Mouse (Mus musculus) liver, embryonic 11.5 days (tissue): ENCODE data around the gene Pla2g4f. TPM values are rescaled to one million over a fixed set of nuclear protein-coding genes. Genes with fewer than 3 reads are reported as not detected.

Source experiments
- ATAC-seq: fragments of 200-750 bp; cut with Nextera tagmentation; replicated peaks from 2 replicates; pipeline ENCODE4 v1.8.0; 2017; ENCODE audit warnings: moderate number of reproducible peaks, mild to moderate bottlenecking, moderate TSS enrichment, moderate library complexity; ENCODE audit not compliant: low FRiP score
- DNase-seq: peaks from one replicate; pipeline ENCODE4 v3.0.0-alpha.2; 2017; ENCODE audit warnings: low spot score
- H3K27ac ChIP-seq: fragments of 300-500 bp; sonication (generic); 2 replicates; pipeline ENCODE4 v1.5.1; 2014; ENCODE audit warnings: mild to moderate bottlenecking, low read depth, low read length, control low read depth
- H3K27me3 ChIP-seq: fragments of 300-500 bp; sonication (generic); replicated peaks from 2 replicates; pipeline ENCODE4 v1.6.1; 2014; ENCODE audit warnings: low read length, mixed read lengths; ENCODE audit not compliant: control insufficient read depth, insufficient read depth
- H3K36me3 ChIP-seq: fragments of 300-500 bp; sonication (generic); 2 replicates; pipeline ENCODE4 v1.6.1; 2014; ENCODE audit warnings: mild to moderate bottlenecking, low read length, moderate library complexity, mixed read lengths; ENCODE audit not compliant: control insufficient read depth, insufficient read depth
- H3K4me1 ChIP-seq: fragments of 300-500 bp; sonication (generic); replicated peaks from 2 replicates; pipeline ENCODE4 v1.6.1; 2014; ENCODE audit warnings: low read length, mixed read lengths; ENCODE audit not compliant: control insufficient read depth, insufficient read depth
- H3K4me2 ChIP-seq: fragments of 300-500 bp; sonication (generic); 2 replicates; pipeline ENCODE4 v1.6.1; 2014; ENCODE audit warnings: mild to moderate bottlenecking, control low read depth, moderate library complexity
- H3K4me3 ChIP-seq: fragments of 300-500 bp; sonication (generic); 2 replicates; pipeline ENCODE4 v1.5.1; 2014; ENCODE audit warnings: low read depth, low read length, control low read depth
- H3K9ac ChIP-seq: fragments of 300-500 bp; sonication (generic); 2 replicates; pipeline ENCODE4 v1.6.1; 2014; ENCODE audit warnings: low read depth, low read length, control low read depth
- H3K9me3 ChIP-seq: fragments of 300-500 bp; sonication (generic); 2 replicates; pipeline ENCODE4 v1.6.1; 2016; ENCODE audit warnings: low read length, inconsistent platforms, mixed read lengths; ENCODE audit not compliant: control insufficient read depth
- WGBS: fragments of 180-500 bp; shearing (Covaris S2); extraction: QIAGEN DNeasy Blood & Tissue Kit; methylation state at CpG from one replicate; pipeline ENCODE4 v1.1.7; 2014; 5-methylcytosine and 5-hydroxymethylcytosine counted together
- polyA plus RNA-seq: library from polyadenylated mRNA; unstranded; fragments of >200 nt; fragmentation: Nextera tagmentation; extraction: Ambion mirVana; gene quantifications from 2 replicates; pipeline ENCODE4 v1.2.1, GENCODE M21; 2014

Gene Pla2g4f
- polyA plus RNA-seq: 0.10 TPM in 1 of 2 replicates, not detected in the other

- H3K27me3 ChIP-seq: no peaks in the 10 kb centered on the region
- no peak for DNase-seq
- no peak for ATAC-seq
- H3K4me3 ChIP-seq: no peak within 1 kb of the TSS
- H3K4me2 ChIP-seq: no peak within 1 kb of the TSS
- no peak within 1 kb of the TSS for H3K9ac ChIP-seq
- no peaks in the 10 kb centered on the region for H3K4me1 ChIP-seq
- peaks cover 9% of the 10 kb centered on the region; the same call in 1 of the 2 replicates for H3K36me3 ChIP-seq
- 47% methylated on average over 3 of the region's 3 CpGs for WGBS
- no peaks in the 10 kb centered on the region for H3K9me3 ChIP-seq
- no peak within 1 kb of the TSS for H3K27ac ChIP-seq
Measured at GRCm38 (mm10) chr2:120313976-120314375, at the start of gene Pla2g4f. Gene Pla2g4f (minus strand): TSS chr2:120314165.

DNA sequence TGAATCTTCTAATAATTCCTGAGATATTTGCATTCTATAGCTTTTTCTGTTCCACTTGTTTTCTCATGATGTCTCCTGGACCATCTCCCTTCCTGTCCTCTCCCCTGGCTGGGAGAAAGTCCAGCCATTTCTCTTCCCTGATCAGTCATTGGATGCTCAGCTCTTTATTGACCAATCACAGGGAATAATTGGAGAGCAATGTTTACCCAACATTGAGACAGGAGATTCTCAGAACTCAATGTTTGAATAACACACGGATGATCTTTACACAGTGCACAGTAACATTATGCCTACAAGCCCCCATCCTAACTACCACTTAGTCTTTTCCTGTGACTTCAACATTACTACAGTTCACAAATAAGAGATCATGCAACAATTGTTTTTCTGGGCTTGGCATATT is 46.5 kb upstream of the Pla2g4f start:
- no peaks in the 10 kb centered on the region for H3K27me3 ChIP-seq
- H3K9ac ChIP-seq: no peak overlapping the region
- 75% methylated on average over 1 of the region's 1 CpGs for WGBS
- H3K9me3 ChIP-seq: no peaks in the 10 kb centered on the region
- no peaks in the 10 kb centered on the region for H3K4me1 ChIP-seq
- no peak overlapping the region for H3K27ac ChIP-seq
- H3K4me3 ChIP-seq: no peak overlapping the region
- ATAC-seq (no peak), DNase-seq (no peak)
- peaks cover 20% of the 10 kb centered on the region for H3K36me3 ChIP-seq
- no peak overlapping the region for H3K4me2 ChIP-seq

DNA sequence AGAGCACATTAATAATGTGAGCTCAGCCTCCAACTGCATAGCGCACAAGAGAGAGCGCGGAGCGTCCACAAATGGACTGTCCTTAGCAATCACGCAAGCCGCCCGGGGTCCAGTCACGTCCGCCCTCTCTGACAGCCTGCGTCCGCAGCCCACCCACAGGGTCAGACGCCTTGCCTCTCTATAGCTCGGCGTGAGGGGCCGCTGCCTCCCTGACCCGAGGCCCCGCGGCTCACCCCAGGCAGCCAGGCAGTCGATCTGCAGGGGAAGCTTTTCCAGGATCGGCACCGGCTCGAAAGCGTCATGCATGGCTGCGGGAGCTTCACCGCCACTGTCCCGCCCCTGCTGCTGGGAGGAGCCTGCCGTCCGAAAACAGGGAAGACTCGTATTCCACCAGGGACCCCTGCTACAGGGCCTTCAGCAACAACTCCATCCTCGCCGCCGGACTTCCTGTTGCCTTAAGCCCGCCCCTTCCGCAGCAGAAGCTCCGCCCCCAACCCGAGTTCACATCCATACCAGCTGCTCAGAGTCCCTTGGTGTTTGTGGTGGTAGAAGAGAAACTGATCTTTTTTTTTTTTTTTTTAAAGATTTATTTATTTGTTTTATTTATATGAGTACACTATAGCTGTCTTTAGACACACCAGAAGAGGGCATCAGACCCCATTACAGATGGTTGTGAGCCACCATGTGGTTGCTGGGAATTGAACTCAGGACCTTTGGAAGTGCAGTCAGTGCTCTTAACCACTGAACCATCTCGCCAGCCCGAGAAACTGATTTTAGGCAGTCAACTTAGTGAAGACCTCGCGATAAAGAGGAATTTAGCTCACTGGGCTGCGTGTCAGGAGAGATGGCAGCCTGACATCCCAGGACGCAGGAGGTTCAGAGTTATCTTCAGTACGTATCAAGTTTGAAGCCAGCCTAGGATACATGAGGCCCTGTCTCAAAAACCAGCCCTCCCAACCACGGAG is 39.0 kb upstream of the Pla2g4f start, which contains the start of gene Vps39:
Gene Vps39, minus strand, starts transcription at position 456 of the 965 bp plus-strand sequence.
- Histone ChIP-seq H3K27me3 (no peaks in the 10 kb centered on the region), H3K9ac (peak within 1 kb of the TSS; percentile 75), H3K4me1 (peaks cover 17% of the 10 kb centered on the region), H3K4me3 (peak within 1 kb of the TSS; percentile 78), H3K4me2 (peak within 1 kb of the TSS; percentile 87), H3K9me3 (no peaks in the 10 kb centered on the region), H3K27ac (no peak within 1 kb of the TSS), H3K36me3 (peaks cover 13% of the 10 kb centered on the region)
- 9% methylated on average over 44 of the region's 44 CpGs for WGBS
- DNase-seq (peak; percentile 88), ATAC-seq (peak; percentile 91)

DNA sequence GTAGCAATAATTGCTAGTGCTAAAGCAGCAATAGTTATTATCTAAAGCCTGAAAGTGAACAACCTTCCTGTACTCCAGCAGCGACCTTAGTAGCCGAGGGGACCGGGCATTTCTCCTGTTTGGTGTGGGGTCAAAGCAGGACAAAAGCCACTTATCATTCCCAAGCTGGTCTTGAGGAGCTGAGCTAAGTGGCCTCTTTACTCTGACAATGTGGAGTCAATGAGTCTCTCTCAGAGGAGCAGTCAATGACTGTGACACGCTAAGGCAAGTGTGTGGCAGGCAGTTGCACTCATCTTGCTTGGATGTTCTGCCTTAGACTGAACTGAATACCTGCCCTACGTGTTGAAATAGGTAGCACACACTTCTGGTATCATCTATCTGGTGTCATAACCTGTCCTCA is 37.4 kb upstream of the Pla2g4f start:
- Histone ChIP-seq H3K9ac (no peak overlapping the region), H3K27me3 (no peaks in the 10 kb centered on the region), H3K27ac (no peak overlapping the region), H3K36me3 (peaks cover 13% of the 10 kb centered on the region), H3K4me3 (0 out of 2 replicates have a peak overlapping the region, but pooled peaks have one; percentile 78), H3K4me2 (peak overlapping the region; percentile 87), H3K9me3 (no peaks in the 10 kb centered on the region), H3K4me1 (peaks cover 17% of the 10 kb centered on the region)
- ATAC-seq (no peak), DNase-seq (no peak)
- WGBS: 84% methylated on average over 5 of the region's 5 CpGs

- Histone ChIP-seq H3K36me3 (peaks cover 5% of the 10 kb centered on the region; the same call in 1 of the 2 replicates), H3K9me3 (no peaks in the 10 kb centered on the region), H3K4me2 (no peak overlapping the region), H3K27me3 (no peaks in the 10 kb centered on the region), H3K9ac (no peak overlapping the region), H3K4me3 (no peak overlapping the region), H3K27ac (no peak overlapping the region), H3K4me1 (peaks cover 17% of the 10 kb centered on the region)
- 57% methylated on average over 9 of the region's 9 CpGs for WGBS
- ATAC-seq: no peak
- no peak for DNase-seq
Measured at GRCm38 (mm10) chr2:120348120-120348519, 34.2 kb upstream of the Pla2g4f start.

DNA sequence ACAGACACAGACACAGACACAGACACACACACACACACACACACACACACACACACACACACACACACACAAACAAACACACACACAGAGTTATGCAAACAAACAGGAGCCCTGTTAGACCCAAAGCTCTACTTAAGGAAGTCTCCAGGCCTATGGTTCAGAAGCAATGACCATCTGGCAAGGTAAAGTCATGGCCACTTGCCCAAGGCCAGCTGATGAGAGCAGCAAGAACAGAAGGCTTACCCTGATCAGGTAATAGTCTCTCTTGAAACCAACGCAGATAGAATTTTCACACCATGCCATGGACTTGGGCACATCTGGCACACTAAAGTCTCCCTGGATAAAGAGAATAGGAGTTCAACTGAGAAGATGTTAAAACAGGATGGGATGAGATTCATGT is 27.8 kb upstream of the Pla2g4f start:
- Histone ChIP-seq H3K27ac (no peak overlapping the region), H3K4me1 (no peaks in the 10 kb centered on the region), H3K4me3 (no peak overlapping the region), H3K27me3 (no peaks in the 10 kb centered on the region), H3K36me3 (peaks cover 23% of the 10 kb centered on the region), H3K4me2 (no peak overlapping the region), H3K9me3 (no peaks in the 10 kb centered on the region), H3K9ac (no peak overlapping the region)
- whole genome bisulfite sequencing: 97% methylated on average over 1 of the region's 1 CpGs
- no peak for ATAC-seq
- DNase-seq: no peak

DNA sequence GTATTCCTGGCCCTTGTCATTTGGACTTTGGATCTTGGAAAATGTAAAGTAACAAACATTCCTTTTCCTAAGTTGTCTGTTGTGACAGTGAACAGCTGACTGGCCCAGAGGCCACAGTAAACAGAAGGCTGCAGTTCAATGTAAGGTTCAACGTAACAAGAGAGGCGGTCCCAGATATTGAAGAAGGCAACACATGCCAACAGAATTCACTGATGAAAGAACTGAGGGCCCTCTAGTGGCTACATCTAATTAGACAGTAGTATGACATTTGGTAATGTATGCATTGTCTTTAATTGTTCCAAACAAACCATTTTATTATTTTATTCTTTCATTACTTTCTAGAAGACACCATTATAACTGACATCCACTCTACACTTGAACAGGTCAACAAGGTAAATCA is 23.9 kb upstream of the Pla2g4f start:
- Histone ChIP-seq H3K27me3 (no peaks in the 10 kb centered on the region), H3K4me1 (no peaks in the 10 kb centered on the region), H3K4me2 (no peak overlapping the region), H3K9me3 (no peaks in the 10 kb centered on the region), H3K9ac (no peak overlapping the region), H3K36me3 (peaks cover 25% of the 10 kb centered on the region), H3K27ac (no peak overlapping the region), H3K4me3 (no peak overlapping the region)
- 82% methylated on average over 2 of the region's 2 CpGs for WGBS
- DNase-seq (no peak), ATAC-seq (no peak)

DNA sequence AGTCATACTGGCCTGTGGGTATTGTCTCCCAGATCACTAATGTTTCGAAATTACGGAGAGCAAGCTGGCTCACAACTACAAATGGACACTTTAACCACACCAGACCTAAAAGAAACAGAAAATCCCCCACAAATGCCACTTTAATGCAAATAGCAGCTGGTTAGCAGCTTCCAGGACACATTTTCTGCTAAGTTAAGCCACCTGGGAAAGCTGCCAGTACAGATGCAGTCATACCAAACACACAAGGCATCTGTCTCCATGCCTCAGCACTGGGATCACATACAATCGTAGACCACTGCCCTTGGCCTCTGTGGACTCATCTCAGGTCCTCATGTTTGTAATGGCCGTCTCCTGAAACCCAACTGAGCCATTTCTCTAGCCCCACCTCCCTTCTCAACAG is 17.6 kb upstream of the Pla2g4f start:
- DNase-seq (no peak), ATAC-seq (no peak)
- Histone ChIP-seq H3K27ac (no peak overlapping the region), H3K4me2 (no peak overlapping the region), H3K9ac (no peak overlapping the region), H3K9me3 (no peaks in the 10 kb centered on the region), H3K4me3 (no peak overlapping the region), H3K4me1 (no peaks in the 10 kb centered on the region), H3K36me3 (peaks cover 30% of the 10 kb centered on the region), H3K27me3 (no peaks in the 10 kb centered on the region)
- 93% methylated on average over 4 of the region's 4 CpGs for WGBS
